Mouse (Mus musculus): ENCODE results near the gene Rilp.

The Rilp gene

GRCm38 (mm10) chr11:75532340-75533277, 22.7 kb downstream of the Rilp start:
- DNase-seq (ENCODE audit: extremely low spot score, low read depth, low spot score), result no peak

GRCm38 (mm10) chr11:75533314-75534015, 23.6 kb downstream of the Rilp start:
- no peak for DNase-seq (ENCODE audit: extremely low spot score, low read depth, low spot score)

GRCm38 (mm10) chr11:75534286-75535033, 24.6 kb downstream of the Rilp start:
- DNase-seq (ENCODE audit: extremely low spot score, low read depth, low spot score), result no peak

GRCm38 (mm10) chr11:75535106-75535795, 25.4 kb downstream of the Rilp start:
- DNase-seq (ENCODE audit: extremely low spot score, low read depth, low spot score), result no peak

- DNase-seq (ENCODE audit: extremely low spot score, low read depth, low spot score), result no peak
These were observed 26.5 kb downstream of the Rilp start for GRCm38 (mm10) chr11:75536255-75537024.

- no peak for DNase-seq (ENCODE audit: extremely low spot score, low read depth, low spot score)
These were observed 27.1 kb downstream of the Rilp start for GRCm38 (mm10) chr11:75537025-75537414.

- DNase-seq (ENCODE audit: extremely low spot score, low read depth, low spot score), result no peak
These were observed 27.7 kb downstream of the Rilp start for GRCm38 (mm10) chr11:75537491-75538183.

GRCm38 (mm10) chr11:75538184-75538969, 28.5 kb downstream of the Rilp start:
- DNase-seq (ENCODE audit: extremely low spot score, low read depth, low spot score), result no peak

- DNase-seq (ENCODE audit: extremely low spot score, low read depth, low spot score), result no peak
These were observed 29.0 kb downstream of the Rilp start for GRCm38 (mm10) chr11:75538970-75539299.

- DNase-seq (ENCODE audit: extremely low spot score, low read depth, low spot score), result no peak
These were observed 30.3 kb downstream of the Rilp start for GRCm38 (mm10) chr11:75540209-75540608.

GRCm38 (mm10) chr11:75540710-75541581, 31.1 kb downstream of the Rilp start:
- no peak for DNase-seq (ENCODE audit: extremely low spot score, low read depth, low spot score)

- DNase-seq (ENCODE audit: extremely low spot score, low read depth, low spot score), result no peak
These were observed 34.8 kb downstream of the Rilp start for GRCm38 (mm10) chr11:75544713-75545112.

- DNase-seq (ENCODE audit: extremely low spot score, low read depth, low spot score), result no peak
These were observed 36.2 kb downstream of the Rilp start for GRCm38 (mm10) chr11:75546057-75546456.

- no peak for DNase-seq (ENCODE audit: extremely low spot score, low read depth, low spot score)
These were observed 39.8 kb downstream of the Rilp start for GRCm38 (mm10) chr11:75549658-75550111.

GRCm38 (mm10) chr11:75550200-75550946, 40.5 kb downstream of the Rilp start:
- DNase-seq (ENCODE audit: extremely low spot score, low read depth, low spot score), result no peak

GRCm38 (mm10) chr11:75551321-75551720, 41.4 kb downstream of the Rilp start:
- DNase-seq (ENCODE audit: extremely low spot score, low read depth, low spot score), result no peak

- DNase-seq (ENCODE audit: extremely low spot score, low read depth, low spot score), result no peak
These were observed 42.1 kb downstream of the Rilp start for GRCm38 (mm10) chr11:75551961-75552441.
